Mouse (Mus musculus) heart, postnatal 14 days (tissue): ENCODE results near the gene Gm6351. TPM values are rescaled to one million over a fixed set of nuclear protein-coding genes. Genes with fewer than 3 reads are reported as not detected.
"Not testable (repeated sequence)": the region's sequence is repeated elsewhere in the genome, so short reads cannot be mapped to it uniquely, and the experiment has no call there.

ENCODE experiments used
- DNase-seq, 2 experiments: peaks; one replicate each; pipeline ENCODE4 v3.0.0; 2021 to 2022
- intact Hi-C: fragments of 180-260 bp; cut with DNase I; formaldehyde crosslinking; loops from one replicate; pipeline ENCODE4 v1.15.1; 2025
- long read RNA-seq, 2 experiments: library from polyadenylated mRNA; stranded (forward); transcript quantifications; one replicate each; pipeline ENCODE4 v2.0.0; 2021
- total RNA-seq, 2 experiments: library from RNA; stranded (reverse); gene quantifications; 2 replicates each; pipeline ENCODE4 v1.2.3; 2021

Gene Gm6351
- total RNA-seq = not detected
- long read RNA-seq, experiment 1 = 0 reads
- long read RNA-seq, experiment 2 = 0 reads

- DNase-seq, intact Hi-C loops: not testable (repeated sequence)
These were observed at the start of gene Gm6351 for GRCm38 (mm10) chr5:94076085-94076484. TSS of gene Gm6351 (plus strand) at chr5:94076385.

DNA sequence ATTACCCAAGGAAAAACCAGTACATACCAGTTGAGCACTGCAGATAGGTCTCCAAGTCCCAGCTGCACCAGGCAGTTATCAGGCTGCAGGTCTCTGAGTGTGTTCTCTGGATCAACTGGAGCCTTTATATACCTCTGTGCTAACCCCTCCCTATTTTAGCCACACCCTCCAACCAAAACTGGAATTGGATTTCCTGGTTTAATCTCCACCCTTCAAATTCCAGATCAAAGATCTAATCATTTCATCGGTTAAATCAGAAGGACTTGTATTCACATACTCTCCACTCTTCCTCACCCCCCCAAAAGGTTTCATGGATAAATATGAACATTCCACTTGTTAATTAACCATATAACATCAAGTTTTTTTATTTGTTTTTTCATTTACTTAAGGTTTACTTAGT is 5.7 kb upstream of the Gm6351 start, which contains the start of gene BC061212:
BC061212 (minus strand) TSS at position 101 of the 400 bp plus-strand sequence.
- intact Hi-C loops, DNase-seq: not testable (repeated sequence)

Other genes starting within 250 kb of the Gm6351 start
- not detected for gene Gm7792, start 232.6 kb upstream of the Gm6351 start, total RNA-seq
- not detected for gene Gm16429, start 147.3 kb upstream of the Gm6351 start, total RNA-seq
- not detected for gene BC061212, start 5.8 kb upstream of the Gm6351 start, total RNA-seq
- not detected for gene Gm3106, start 141.6 kb downstream of the Gm6351 start, total RNA-seq
- not detected for gene A430089I19Rik, start 230.4 kb downstream of the Gm6351 start, total RNA-seq
- gene Gm6502, start 238.1 kb downstream of the Gm6351 start, total RNA-seq = not detected